Mouse (Mus musculus): ENCODE results near the gene Cramp1l. TPM values are rescaled to one million over a fixed set of nuclear protein-coding genes. Genes with fewer than 3 reads are reported as not detected.
"Not testable (repeated sequence)": the region's sequence is repeated elsewhere in the genome, so short reads cannot be mapped to it uniquely, and the experiment has no call there.

Gene Cramp1l
- polyA plus RNA-seq, 1 experiment: 11.9 TPM

- peak; percentile 70 for DNase-seq
- H3K27ac ChIP-seq (ENCODE audit: insufficient read depth, low read depth, low read length): not testable (repeated sequence)
Observed at GRCm38 (mm10) chr17:24942453-24942852, 73.1 kb downstream of the Cramp1l start.

DNA sequence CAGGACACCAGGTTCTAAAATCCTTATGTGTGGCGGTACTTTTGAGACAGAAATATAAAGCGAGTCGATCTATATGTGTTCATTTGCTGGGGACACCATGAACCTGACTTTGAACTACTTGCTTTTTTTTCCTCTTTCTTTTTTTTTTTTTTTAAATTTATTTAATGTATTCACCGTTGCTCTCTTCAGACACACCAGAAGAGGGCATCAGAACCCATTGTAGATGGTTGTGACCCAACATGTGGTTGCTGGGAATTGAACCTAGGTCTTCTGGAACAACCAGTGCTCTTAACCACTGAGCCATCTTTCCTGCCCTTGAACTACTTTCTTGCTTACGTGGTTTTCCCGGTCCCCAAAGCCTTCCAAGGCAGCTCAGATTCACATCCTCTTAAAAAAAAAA is 78.3 kb downstream of the Cramp1l start:
- WGBS: 39% methylated on average over 6 of the region's 6 CpGs
- peaks cover 17% of the 10 kb centered on the region for H3K4me1 ChIP-seq (ENCODE audit: control insufficient read depth, insufficient read depth, low read length)
- no peaks in the 10 kb centered on the region for H3K27me3 ChIP-seq (replicated peaks; ENCODE audit: control insufficient read depth, insufficient read depth, low read length)
- H3K4me3 ChIP-seq (ENCODE audit: insufficient read depth, low read depth, low read length): peak overlapping the region; percentile 87
- H3K27ac ChIP-seq (ENCODE audit: insufficient read depth, low read depth, low read length): peak overlapping the region; percentile 64
- H3K36me3 ChIP-seq (ENCODE audit: control insufficient read depth, insufficient read depth, low read length): no peaks in the 10 kb centered on the region
- TF ChIP-seq CTCF (conservative IDR thresholded peaks at IDR 0.05; ENCODE audit: insufficient read depth, insufficient read length, low read depth, low read length) (no peak), POLR2A (IDR thresholded peaks at IDR 0.05; ENCODE audit: low read depth, low read length) (no peak)
- no peak for DNase-seq

More at GRCm38 (mm10) chr17:24942453-24942852, 73.1 kb downstream of the Cramp1l start:
- peak; percentile 57 for TF ChIP-seq CTCF (conservative IDR thresholded peaks at IDR 0.05; ENCODE audit: insufficient read depth, insufficient read length, low read depth, low read length)
- 1% methylated on average over 2 of the region's 2 CpGs for WGBS
- H3K4me1 ChIP-seq (ENCODE audit: control insufficient read depth, insufficient read depth, low read length); H3K36me3 ChIP-seq (ENCODE audit: control insufficient read depth, insufficient read depth, low read length); H3K27me3 ChIP-seq (replicated peaks; ENCODE audit: control insufficient read depth, insufficient read depth, low read length); H3K4me3 ChIP-seq (ENCODE audit: insufficient read depth, low read depth, low read length): not testable (repeated sequence)

- Histone ChIP-seq H3K27ac (ENCODE audit: insufficient read depth, low read depth, low read length) (peak within 1 kb of the TSS; percentile 64), H3K4me1 (ENCODE audit: control insufficient read depth, insufficient read depth, low read length) (peaks cover 17% of the 10 kb centered on the region), H3K36me3 (ENCODE audit: control insufficient read depth, insufficient read depth, low read length) (no peaks in the 10 kb centered on the region), H3K4me3 (ENCODE audit: insufficient read depth, low read depth, low read length) (peak within 1 kb of the TSS; percentile 87), H3K27me3 (replicated peaks; ENCODE audit: control insufficient read depth, insufficient read depth, low read length) (no peaks in the 10 kb centered on the region)
- under 1% methylated on average over 78 of the region's 78 CpGs for WGBS
- peak; percentile 96 for DNase-seq
- 0 out of 2 replicates have a peak, but pooled peaks have one; percentile 23 for TF ChIP-seq CTCF (conservative IDR thresholded peaks at IDR 0.05; ENCODE audit: insufficient read depth, insufficient read length, low read depth, low read length)
- TF ChIP-seq POLR2A (IDR thresholded peaks at IDR 0.05; ENCODE audit: low read depth, low read length): peak; percentile 13
Observed at GRCm38 (mm10) chr17:24936259-24937237, 79.0 kb downstream of the Cramp1l start, which contains the start of gene Mapk8ip3. TSS of gene Mapk8ip3 (minus strand) at chr17:24936977.

DNA sequence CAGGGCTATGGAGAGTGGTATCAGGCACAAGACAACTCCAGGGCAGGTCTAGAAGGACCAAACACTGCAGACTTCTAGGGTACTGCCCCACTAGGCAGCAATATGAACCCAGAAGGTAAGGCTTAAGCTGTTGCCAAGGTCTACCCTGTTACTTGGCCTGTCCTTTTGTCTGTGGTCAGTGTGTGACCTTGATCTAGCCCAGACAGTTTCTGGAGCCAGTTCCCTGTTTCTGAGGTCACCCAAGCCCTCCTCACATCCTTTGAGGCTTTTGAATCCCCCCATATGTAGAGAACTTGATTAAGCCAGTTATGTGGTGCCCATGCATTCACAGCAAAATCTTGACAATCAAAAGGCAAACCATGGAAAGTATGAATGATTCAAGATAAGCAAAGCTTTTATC is 79.9 kb downstream of the Cramp1l start:
- peak overlapping the region; percentile 30 for H3K4me3 ChIP-seq (ENCODE audit: insufficient read depth, low read depth, low read length)
- no peaks in the 10 kb centered on the region for H3K27me3 ChIP-seq (replicated peaks; ENCODE audit: control insufficient read depth, insufficient read depth, low read length)
- no peak for DNase-seq
- peaks cover 17% of the 10 kb centered on the region for H3K4me1 ChIP-seq (ENCODE audit: control insufficient read depth, insufficient read depth, low read length)
- H3K27ac ChIP-seq (ENCODE audit: insufficient read depth, low read depth, low read length): no peak overlapping the region
- no peaks in the 10 kb centered on the region for H3K36me3 ChIP-seq (ENCODE audit: control insufficient read depth, insufficient read depth, low read length)
- TF ChIP-seq POLR2A (IDR thresholded peaks at IDR 0.05; ENCODE audit: low read depth, low read length): no peak
- TF ChIP-seq CTCF (conservative IDR thresholded peaks at IDR 0.05; ENCODE audit: insufficient read depth, insufficient read length, low read depth, low read length): no peak

- no peak overlapping the region for H3K4me3 ChIP-seq (ENCODE audit: insufficient read depth, low read depth, low read length)
- no peak for DNase-seq
- no peak for TF ChIP-seq CTCF (conservative IDR thresholded peaks at IDR 0.05; ENCODE audit: insufficient read depth, insufficient read length, low read depth, low read length)
- no peak for TF ChIP-seq POLR2A (IDR thresholded peaks at IDR 0.05; ENCODE audit: low read depth, low read length)
- peaks cover 17% of the 10 kb centered on the region for H3K4me1 ChIP-seq (ENCODE audit: control insufficient read depth, insufficient read depth, low read length)
- H3K36me3 ChIP-seq (ENCODE audit: control insufficient read depth, insufficient read depth, low read length): no peaks in the 10 kb centered on the region
- H3K27ac ChIP-seq (ENCODE audit: insufficient read depth, low read depth, low read length): no peak overlapping the region
- no peaks in the 10 kb centered on the region for H3K27me3 ChIP-seq (replicated peaks; ENCODE audit: control insufficient read depth, insufficient read depth, low read length)
- WGBS: 50% methylated on average over 4 of the region's 4 CpGs
Observed at GRCm38 (mm10) chr17:24934926-24935325, 80.7 kb downstream of the Cramp1l start.

DNA sequence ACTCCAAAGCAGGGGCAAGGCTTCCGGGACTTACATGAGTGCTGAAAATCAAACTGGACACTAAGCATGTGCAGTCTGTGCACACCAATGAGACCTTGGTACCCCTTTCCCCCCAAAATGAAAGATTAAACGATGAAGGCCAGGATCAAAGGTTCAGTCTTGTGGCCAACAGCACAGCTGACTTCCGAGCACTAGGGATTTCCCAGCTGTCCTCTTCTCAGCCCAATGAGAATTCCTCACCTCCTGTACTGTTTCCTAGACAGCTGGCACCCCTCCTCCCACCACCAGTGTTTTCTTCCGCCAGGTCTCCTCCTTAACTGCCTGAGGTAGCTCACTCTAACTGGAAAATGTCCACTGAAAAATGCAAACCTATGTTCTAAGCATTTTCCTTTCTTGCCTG is 82.4 kb downstream of the Cramp1l start:
- Histone ChIP-seq H3K36me3 (ENCODE audit: control insufficient read depth, insufficient read depth, low read length) (no peaks in the 10 kb centered on the region), H3K27me3 (replicated peaks; ENCODE audit: control insufficient read depth, insufficient read depth, low read length) (no peaks in the 10 kb centered on the region), H3K27ac (ENCODE audit: insufficient read depth, low read depth, low read length) (no peak overlapping the region), H3K4me3 (ENCODE audit: insufficient read depth, low read depth, low read length) (no peak overlapping the region), H3K4me1 (ENCODE audit: control insufficient read depth, insufficient read depth, low read length) (peaks cover 17% of the 10 kb centered on the region)
- TF ChIP-seq POLR2A (IDR thresholded peaks at IDR 0.05; ENCODE audit: low read depth, low read length) (no peak), CTCF (conservative IDR thresholded peaks at IDR 0.05; ENCODE audit: insufficient read depth, insufficient read length, low read depth, low read length) (no peak)
- 51% methylated on average over 4 of the region's 4 CpGs for WGBS
- no peak for DNase-seq

- peaks cover 2% of the 10 kb centered on the region for H3K36me3 ChIP-seq (ENCODE audit: control insufficient read depth, insufficient read depth, low read length)
- H3K27ac ChIP-seq (ENCODE audit: insufficient read depth, low read depth, low read length): no peak overlapping the region
- H3K4me1 ChIP-seq (ENCODE audit: control insufficient read depth, insufficient read depth, low read length): peaks cover 17% of the 10 kb centered on the region
- no peaks in the 10 kb centered on the region for H3K27me3 ChIP-seq (replicated peaks; ENCODE audit: control insufficient read depth, insufficient read depth, low read length)
- DNase-seq: peak; percentile 82
- no peak overlapping the region for H3K4me3 ChIP-seq (ENCODE audit: insufficient read depth, low read depth, low read length)
- 71% methylated on average over 4 of the region's 4 CpGs for WGBS
- TF ChIP-seq CTCF (conservative IDR thresholded peaks at IDR 0.05; ENCODE audit: insufficient read depth, insufficient read length, low read depth, low read length) (no peak), POLR2A (IDR thresholded peaks at IDR 0.05; ENCODE audit: low read depth, low read length) (no peak)
Observed at GRCm38 (mm10) chr17:24932431-24932830, 83.2 kb downstream of the Cramp1l start.
